Mouse (Mus musculus) limb, embryonic 13.5 days (tissue): ENCODE results near the gene Rnase4. TPM values are rescaled to one million over a fixed set of nuclear protein-coding genes. Genes with fewer than 3 reads are reported as not detected.

ENCODE experiments used
- ATAC-seq: fragments of 200-750 bp; cut with Nextera tagmentation; 2 replicates; pipeline ENCODE4 v1.8.0; 2017; ENCODE audit warnings: low read depth, moderate number of reproducible peaks, moderate TSS enrichment; ENCODE audit not compliant: low FRiP score
- H3K27ac ChIP-seq: fragments of 300-500 bp; sonication (generic); 2 replicates; pipeline ENCODE4 v1.5.1; 2015; ENCODE audit warnings: inconsistent platforms, mild to moderate bottlenecking, moderate library complexity
- H3K27me3 ChIP-seq: fragments of 300-500 bp; sonication (generic); 2 replicates; pipeline ENCODE4 v1.6.1; 2015; ENCODE audit warnings: mild to moderate bottlenecking, inconsistent platforms
- H3K36me3 ChIP-seq: fragments of 300-500 bp; sonication (generic); 2 replicates; pipeline ENCODE4 v1.6.1; 2015; ENCODE audit warnings: inconsistent platforms, mild to moderate bottlenecking, moderate library complexity
- H3K4me1 ChIP-seq: fragments of 300-500 bp; sonication (generic); 2 replicates; pipeline ENCODE4 v1.6.1; 2015; ENCODE audit warnings: inconsistent platforms
- H3K4me2 ChIP-seq: fragments of 300-500 bp; sonication (generic); replicated peaks from 2 replicates; pipeline ENCODE4 v1.6.1; 2015; ENCODE audit warnings: inconsistent platforms, mild to moderate bottlenecking, moderate library complexity
- H3K4me3 ChIP-seq: fragments of 300-500 bp; sonication (generic); 2 replicates; pipeline ENCODE4 v1.5.1; 2015; ENCODE audit warnings: moderate library complexity, mild to moderate bottlenecking, inconsistent platforms
- H3K9ac ChIP-seq: fragments of 300-500 bp; sonication (generic); 2 replicates; pipeline ENCODE4 v1.6.1; 2015; ENCODE audit warnings: mild to moderate bottlenecking, inconsistent platforms
- H3K9me3 ChIP-seq: fragments of 300-500 bp; sonication (generic); 2 replicates; pipeline ENCODE4 v1.6.1; 2016; ENCODE audit warnings: inconsistent platforms
- WGBS: fragments of 180-500 bp; shearing (Covaris S2); methylation state at CpG from one replicate; pipeline ENCODE4 v1.1.7; 2015; 5-methylcytosine and 5-hydroxymethylcytosine counted together
- polyA plus RNA-seq: library from polyadenylated mRNA; unstranded; fragments of >200 nt; fragmentation: Nextera tagmentation; extraction: Ambion mirVana; gene quantifications from 2 replicates; pipeline ENCODE4 v1.2.1, GENCODE M21; 2015

The Rnase4 gene
- polyA plus RNA-seq, 1 experiment from 2014 or later: 30.2 TPM

- Histone ChIP-seq H3K36me3 (0 out of 2 replicates have a peak, but pooled peaks cover 8% of the 10 kb centered on the region), H3K4me2 (no peak overlapping the region), H3K9ac (no peak overlapping the region), H3K4me3 (no peak overlapping the region), H3K9me3 (no peaks in the 10 kb centered on the region), H3K27me3 (no peaks in the 10 kb centered on the region), H3K4me1 (no peaks in the 10 kb centered on the region), H3K27ac (no peak overlapping the region)
- ATAC-seq: no peak
Measured at GRCm38 (mm10) chr14:51106449-51106967, 15.6 kb downstream of the Rnase4 start.

- no peaks in the 10 kb centered on the region for H3K36me3 ChIP-seq
- ATAC-seq: no peak
- no peak overlapping the region for H3K4me2 ChIP-seq
- H3K9ac ChIP-seq: no peak overlapping the region
- no peaks in the 10 kb centered on the region for H3K27me3 ChIP-seq
- H3K27ac ChIP-seq: no peak overlapping the region
- H3K4me3 ChIP-seq: no peak overlapping the region
- 52% methylated on average over 3 of the region's 3 CpGs for WGBS
- no peaks in the 10 kb centered on the region for H3K4me1 ChIP-seq
- no peaks in the 10 kb centered on the region for H3K9me3 ChIP-seq
Measured at GRCm38 (mm10) chr14:51111966-51112365, 21.1 kb downstream of the Rnase4 start.

GRCm38 (mm10) chr14:51113476-51113875, 22.6 kb downstream of the Rnase4 start:
- Histone ChIP-seq H3K4me2 (no peak overlapping the region), H3K4me1 (no peaks in the 10 kb centered on the region), H3K27ac (no peak overlapping the region), H3K9ac (no peak overlapping the region), H3K4me3 (no peak overlapping the region), H3K36me3 (no peaks in the 10 kb centered on the region), H3K27me3 (no peaks in the 10 kb centered on the region), H3K9me3 (no peaks in the 10 kb centered on the region)
- no peak for ATAC-seq
- WGBS: 41% methylated on average over 9 of the region's 9 CpGs

- WGBS: 47% methylated on average over 12 of the region's 12 CpGs
- Histone ChIP-seq H3K27me3 (no peaks in the 10 kb centered on the region), H3K4me3 (no peak within 1 kb of the TSS), H3K4me1 (no peaks in the 10 kb centered on the region), H3K9me3 (no peaks in the 10 kb centered on the region), H3K27ac (no peak within 1 kb of the TSS), H3K9ac (no peak within 1 kb of the TSS), H3K4me2 (no peak within 1 kb of the TSS), H3K36me3 (no peaks in the 10 kb centered on the region)
- ATAC-seq: no peak
Measured at GRCm38 (mm10) chr14:51113916-51114560, 23.2 kb downstream of the Rnase4 start, which contains the start of gene Eddm3b. Gene Eddm3b (plus strand): TSS chr14:51114426.

GRCm38 (mm10) chr14:51125684-51126083, 34.8 kb downstream of the Rnase4 start:
- ATAC-seq: no peak
- 83% methylated on average over 6 of the region's 6 CpGs for WGBS
- H3K9me3 ChIP-seq: no peaks in the 10 kb centered on the region
- no peak overlapping the region for H3K9ac ChIP-seq
- no peaks in the 10 kb centered on the region for H3K27me3 ChIP-seq
- no peak overlapping the region for H3K27ac ChIP-seq
- H3K36me3 ChIP-seq: no peaks in the 10 kb centered on the region
- H3K4me2 ChIP-seq: no peak overlapping the region
- no peaks in the 10 kb centered on the region for H3K4me1 ChIP-seq
- H3K4me3 ChIP-seq: no peak overlapping the region

- Histone ChIP-seq H3K27ac (no peak overlapping the region), H3K4me2 (no peak overlapping the region), H3K9me3 (no peaks in the 10 kb centered on the region), H3K4me1 (no peaks in the 10 kb centered on the region), H3K9ac (no peak overlapping the region), H3K27me3 (no peaks in the 10 kb centered on the region), H3K36me3 (no peaks in the 10 kb centered on the region), H3K4me3 (no peak overlapping the region)
- WGBS: 54% methylated on average over 2 of the region's 2 CpGs
- 0 out of 2 replicates have a peak, but pooled peaks have one; percentile 28 for ATAC-seq
Measured at GRCm38 (mm10) chr14:51127648-51128258, 36.9 kb downstream of the Rnase4 start.

GRCm38 (mm10) chr14:51128775-51129623, 38.1 kb downstream of the Rnase4 start:
- no peak for ATAC-seq
- Histone ChIP-seq H3K4me3 (no peak overlapping the region), H3K27ac (no peak overlapping the region), H3K27me3 (no peaks in the 10 kb centered on the region), H3K9ac (no peak overlapping the region), H3K4me1 (no peaks in the 10 kb centered on the region), H3K9me3 (no peaks in the 10 kb centered on the region), H3K4me2 (no peak overlapping the region), H3K36me3 (no peaks in the 10 kb centered on the region)
- 86% methylated on average over 9 of the region's 9 CpGs for WGBS

GRCm38 (mm10) chr14:51129624-51129975, 38.7 kb downstream of the Rnase4 start:
- Histone ChIP-seq H3K4me2 (no peak overlapping the region), H3K36me3 (no peaks in the 10 kb centered on the region), H3K27me3 (no peaks in the 10 kb centered on the region), H3K27ac (no peak overlapping the region), H3K4me1 (no peaks in the 10 kb centered on the region), H3K9me3 (no peaks in the 10 kb centered on the region), H3K9ac (no peak overlapping the region), H3K4me3 (no peak overlapping the region)
- no peak for ATAC-seq
- WGBS: 63% methylated on average over 4 of the region's 4 CpGs

GRCm38 (mm10) chr14:51130315-51130940, 39.6 kb downstream of the Rnase4 start:
- ATAC-seq: no peak
- no peaks in the 10 kb centered on the region for H3K9me3 ChIP-seq
- H3K27ac ChIP-seq: no peak overlapping the region
- no peaks in the 10 kb centered on the region for H3K36me3 ChIP-seq
- no peak overlapping the region for H3K9ac ChIP-seq
- H3K27me3 ChIP-seq: no peaks in the 10 kb centered on the region
- WGBS: 89% methylated on average over 9 of the region's 9 CpGs
- H3K4me1 ChIP-seq: no peaks in the 10 kb centered on the region
- H3K4me3 ChIP-seq: no peak overlapping the region
- no peak overlapping the region for H3K4me2 ChIP-seq

GRCm38 (mm10) chr14:51131086-51131815, 40.4 kb downstream of the Rnase4 start:
- no peak overlapping the region for H3K9ac ChIP-seq
- no peaks in the 10 kb centered on the region for H3K36me3 ChIP-seq
- no peaks in the 10 kb centered on the region for H3K4me1 ChIP-seq
- H3K9me3 ChIP-seq: no peaks in the 10 kb centered on the region
- no peak overlapping the region for H3K4me3 ChIP-seq
- no peaks in the 10 kb centered on the region for H3K27me3 ChIP-seq
- no peak overlapping the region for H3K4me2 ChIP-seq
- H3K27ac ChIP-seq: no peak overlapping the region
- 74% methylated on average over 7 of the region's 7 CpGs for WGBS
- ATAC-seq: no peak

- H3K4me3 ChIP-seq: no peak overlapping the region
- ATAC-seq: no peak
- H3K27ac ChIP-seq: no peak overlapping the region
- no peaks in the 10 kb centered on the region for H3K36me3 ChIP-seq
- 90% methylated on average over 4 of the region's 4 CpGs for WGBS
- H3K9ac ChIP-seq: no peak overlapping the region
- H3K4me2 ChIP-seq: no peak overlapping the region
- no peaks in the 10 kb centered on the region for H3K27me3 ChIP-seq
- no peaks in the 10 kb centered on the region for H3K4me1 ChIP-seq
- H3K9me3 ChIP-seq: no peaks in the 10 kb centered on the region
Measured at GRCm38 (mm10) chr14:51132372-51132771, 41.5 kb downstream of the Rnase4 start.
